Mouse (Mus musculus): Measurements from ENCODE around the gene Scn1b.

Gene Scn1b

DNA sequence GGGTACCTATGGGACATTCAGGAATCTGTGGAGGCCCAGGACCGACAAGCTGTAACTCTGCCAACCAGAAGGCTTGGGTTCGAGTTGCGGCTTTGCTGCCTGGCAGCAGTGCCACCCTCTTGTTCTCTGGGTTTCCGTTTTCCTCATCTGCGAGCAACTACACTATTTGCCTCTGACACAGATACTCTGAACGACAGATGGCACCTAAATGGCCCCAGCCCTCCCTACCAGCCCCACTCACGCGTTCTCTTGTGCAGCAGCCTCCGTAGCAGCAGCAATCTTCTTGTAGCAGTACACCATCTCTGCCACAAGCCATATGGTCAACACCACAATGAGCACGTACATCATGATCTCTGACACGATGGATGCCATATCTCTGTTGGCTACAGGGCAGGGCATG lies 9.3 kb downstream of the Scn1b start:
- no peak for DNase-seq (ENCODE audit: low read depth, low spot score)

GRCm38 (mm10) chr7:31116721-31117145 lies 10.1 kb downstream of the Scn1b start:
- peak; percentile 32 for DNase-seq (ENCODE audit: low read depth, low spot score)

- peak; percentile 26 for DNase-seq (ENCODE audit: low read depth, low spot score)
These were observed 11.2 kb downstream of the Scn1b start for GRCm38 (mm10) chr7:31115587-31116043.

GRCm38 (mm10) chr7:31115182-31115581 lies 11.6 kb downstream of the Scn1b start, which contains the start of gene Hpn:
Gene Hpn, minus strand, starts transcription at chr7:31115290.
- no peak for DNase-seq (ENCODE audit: low read depth, low spot score)

DNA sequence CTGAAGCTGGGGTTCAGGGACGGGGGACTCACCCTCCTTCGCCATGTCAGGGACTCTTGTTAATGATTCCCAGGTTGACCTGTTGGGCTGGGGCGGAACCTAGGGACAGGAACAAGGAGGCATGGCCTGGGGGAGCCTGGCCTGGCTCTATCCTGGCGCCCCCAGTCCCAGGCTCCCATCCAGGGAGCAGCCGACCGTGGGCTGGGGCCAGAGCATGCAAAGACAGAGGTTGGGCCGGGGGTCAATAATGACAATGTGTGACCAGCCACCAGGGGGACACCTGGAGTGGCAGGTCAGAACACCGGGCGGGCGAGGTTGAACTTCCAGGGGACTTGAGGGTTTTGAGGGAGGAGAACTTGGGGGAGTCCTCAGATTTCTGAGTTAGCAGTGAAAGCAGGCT lies 12.2 kb downstream of the Scn1b start:
- DNase-seq (ENCODE audit: low read depth, low spot score) = no peak

- no peak for DNase-seq (ENCODE audit: low read depth, low spot score)
These were observed 13.0 kb downstream of the Scn1b start for GRCm38 (mm10) chr7:31113800-31114199.

DNA sequence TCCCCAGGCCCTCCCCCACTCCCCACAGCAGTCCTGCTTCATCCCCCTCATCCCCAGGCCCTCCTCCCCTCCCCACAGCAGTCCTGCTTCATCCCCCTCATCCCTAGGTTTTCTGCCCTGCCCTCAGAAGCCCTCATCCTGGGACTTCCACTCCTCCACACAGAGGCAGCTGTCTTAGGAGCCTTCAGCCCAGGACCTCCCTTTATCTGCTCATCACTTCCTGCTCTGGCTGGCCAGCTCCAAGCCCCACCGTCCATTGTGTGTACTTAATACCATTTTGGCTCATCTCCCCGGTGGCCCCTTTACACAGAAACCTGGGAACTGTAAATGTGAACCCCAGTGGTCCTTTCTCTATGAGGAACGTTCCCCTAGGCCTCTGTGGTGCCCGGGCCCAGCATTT lies 14.8 kb downstream of the Scn1b start:
- DNase-seq (ENCODE audit: low read depth, low spot score) = no peak

GRCm38 (mm10) chr7:31110861-31111385 lies 15.9 kb downstream of the Scn1b start:
- no peak for DNase-seq (ENCODE audit: low read depth, low spot score)

DNA sequence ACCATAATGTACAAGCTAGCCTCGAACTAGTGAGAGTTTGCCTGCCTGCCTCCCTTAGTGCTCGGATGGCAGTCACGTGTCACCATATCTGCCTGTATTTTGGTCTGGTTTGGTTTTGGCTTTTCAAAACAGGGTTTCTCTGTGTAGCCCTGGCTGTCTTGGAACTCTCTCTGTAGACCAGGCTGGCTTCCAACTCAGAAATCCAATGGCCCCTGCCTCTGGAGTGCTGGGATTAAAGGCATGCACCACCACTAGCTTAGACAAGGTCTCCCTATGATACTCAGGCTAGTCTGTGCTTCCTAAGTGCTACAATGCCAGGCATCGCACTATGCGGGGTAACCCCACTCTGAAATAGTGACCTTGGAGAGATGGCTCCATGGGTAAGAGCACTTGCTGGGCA lies 17.0 kb downstream of the Scn1b start:
- no peak for DNase-seq (ENCODE audit: low read depth, low spot score)

- no peak for DNase-seq (ENCODE audit: low read depth, low spot score)
These were observed 17.7 kb downstream of the Scn1b start for GRCm38 (mm10) chr7:31109091-31109490.

- no peak for DNase-seq (ENCODE audit: low read depth, low spot score)
These were observed 19.0 kb downstream of the Scn1b start for GRCm38 (mm10) chr7:31107781-31108180.

DNA sequence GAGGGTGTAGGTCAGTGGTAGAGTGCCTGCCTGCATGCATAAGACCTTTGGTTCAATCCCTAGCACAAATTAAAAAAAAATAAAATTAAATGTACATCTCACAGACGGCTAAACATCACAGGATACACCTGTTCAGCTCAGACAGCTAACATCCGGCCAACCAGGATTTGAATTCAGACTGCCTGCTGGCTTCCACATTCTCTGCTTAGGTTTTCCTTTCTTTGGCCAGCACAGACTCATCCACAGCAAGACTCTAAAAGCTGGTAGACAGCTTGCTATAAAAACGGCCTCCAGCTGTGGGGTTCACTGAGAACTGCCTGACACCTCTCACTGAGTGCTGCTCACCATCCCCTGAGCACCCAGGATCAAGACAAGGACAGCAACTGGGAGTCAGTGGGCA lies 20.6 kb downstream of the Scn1b start:
- DNase-seq (ENCODE audit: low read depth, low spot score) = no peak

GRCm38 (mm10) chr7:31105061-31105768 lies 21.6 kb downstream of the Scn1b start:
- no peak for DNase-seq (ENCODE audit: low read depth, low spot score)

DNA sequence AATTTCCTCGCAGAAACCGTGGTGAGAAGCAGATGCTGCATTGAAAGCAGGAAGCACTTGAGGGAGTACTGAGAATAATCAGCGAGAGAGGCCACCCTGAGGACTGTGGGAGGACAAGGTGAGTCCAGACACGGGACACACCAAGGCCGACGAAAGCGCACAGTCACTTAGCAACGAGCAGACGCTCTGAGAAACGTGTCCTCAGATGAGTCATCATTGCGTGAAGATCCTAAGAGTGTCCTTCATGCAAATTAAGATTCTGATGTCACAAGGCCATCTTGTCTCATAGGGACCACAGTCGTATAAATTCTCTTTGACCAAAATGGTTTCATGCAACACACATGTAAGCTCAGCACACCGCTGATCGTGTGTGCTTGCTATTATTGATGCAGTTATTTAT lies 26.0 kb downstream of the Scn1b start:
- DNase-seq (ENCODE audit: low read depth, low spot score) = no peak

GRCm38 (mm10) chr7:31099612-31099982 lies 27.2 kb downstream of the Scn1b start:
- DNase-seq (ENCODE audit: low read depth, low spot score) = no peak

DNA sequence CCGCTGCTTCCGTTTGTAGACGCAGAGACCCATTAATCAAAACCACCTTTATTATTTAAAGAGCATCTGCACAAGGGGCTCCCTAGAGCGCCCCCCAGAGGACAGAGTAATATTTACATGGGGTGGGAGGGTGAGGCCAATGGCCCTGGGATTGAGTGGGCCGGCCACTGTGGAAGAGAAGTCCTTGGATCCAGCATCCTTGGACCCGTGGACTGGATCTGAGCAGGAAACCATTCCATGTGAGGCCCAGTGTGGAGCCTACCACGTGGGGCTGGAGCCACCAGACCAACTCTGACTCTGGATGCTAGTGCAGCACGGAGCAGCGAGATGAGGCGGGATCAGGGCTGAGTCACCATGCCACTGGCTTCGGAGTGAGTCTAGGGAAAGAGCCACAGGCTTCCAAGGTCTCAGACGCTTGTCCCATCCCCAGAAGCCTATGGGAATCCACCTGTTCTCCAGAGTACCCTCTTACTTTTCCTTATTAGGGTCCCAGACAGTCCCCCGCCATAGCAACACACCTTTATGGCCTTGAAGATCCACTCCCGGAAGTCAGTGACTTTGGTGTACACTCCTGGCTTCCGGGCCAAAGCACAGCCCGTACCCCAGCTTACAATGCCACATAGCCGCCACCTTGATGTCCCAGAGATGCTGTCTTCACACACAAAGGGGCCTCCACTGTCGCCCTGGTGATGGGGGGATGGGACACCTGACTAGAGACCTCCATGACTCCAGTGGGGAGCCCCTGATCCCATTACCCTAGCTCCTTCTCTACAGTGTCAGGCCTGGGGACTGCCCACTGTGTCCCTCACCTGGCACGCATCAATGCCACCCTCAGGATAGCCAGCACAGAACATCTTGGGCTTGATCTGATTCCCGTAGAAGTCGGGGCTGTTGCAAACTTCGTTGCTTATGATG lies 27.8 kb downstream of the Scn1b start:
- no peak for DNase-seq (ENCODE audit: low read depth, low spot score)

DNA sequence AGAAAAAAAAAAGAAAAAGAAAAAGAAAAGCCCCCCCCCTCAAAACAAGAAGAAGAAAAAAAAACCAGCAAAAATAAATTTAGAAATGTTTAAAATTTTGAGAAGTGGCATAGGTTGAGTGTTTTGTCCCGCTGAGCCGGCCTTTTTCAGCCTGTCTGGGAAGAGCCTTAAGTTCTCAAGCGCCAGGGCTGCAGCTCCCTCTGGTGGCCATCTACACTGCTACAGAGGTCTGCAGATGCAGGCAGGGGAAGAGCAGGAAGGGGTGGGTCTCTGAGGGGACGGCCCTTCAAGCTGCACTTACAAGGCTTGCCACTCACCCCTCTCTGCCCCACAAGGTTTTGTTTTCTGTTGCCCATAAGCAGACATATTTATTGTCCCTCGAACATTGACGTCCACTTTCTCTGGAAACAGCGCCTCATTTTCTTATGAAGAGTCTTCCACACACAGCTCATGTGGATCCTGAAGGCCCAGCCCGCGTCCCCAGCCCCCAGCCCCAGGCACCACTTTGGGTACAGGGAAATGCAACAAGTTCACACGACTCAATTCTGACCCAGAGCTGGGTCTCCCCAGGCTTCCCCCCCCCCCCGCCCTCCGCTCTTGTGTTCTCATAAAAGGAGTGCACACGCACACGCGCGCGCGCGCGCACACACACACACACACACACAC lies 29.1 kb downstream of the Scn1b start:
- DNase-seq (ENCODE audit: low read depth, low spot score) = peak; percentile 93

- no peak for DNase-seq (ENCODE audit: low read depth, low spot score)
These were observed 29.8 kb downstream of the Scn1b start for GRCm38 (mm10) chr7:31096892-31097564.

- no peak for DNase-seq (ENCODE audit: low read depth, low spot score)
These were observed 31.9 kb downstream of the Scn1b start for GRCm38 (mm10) chr7:31094774-31095501.

DNA sequence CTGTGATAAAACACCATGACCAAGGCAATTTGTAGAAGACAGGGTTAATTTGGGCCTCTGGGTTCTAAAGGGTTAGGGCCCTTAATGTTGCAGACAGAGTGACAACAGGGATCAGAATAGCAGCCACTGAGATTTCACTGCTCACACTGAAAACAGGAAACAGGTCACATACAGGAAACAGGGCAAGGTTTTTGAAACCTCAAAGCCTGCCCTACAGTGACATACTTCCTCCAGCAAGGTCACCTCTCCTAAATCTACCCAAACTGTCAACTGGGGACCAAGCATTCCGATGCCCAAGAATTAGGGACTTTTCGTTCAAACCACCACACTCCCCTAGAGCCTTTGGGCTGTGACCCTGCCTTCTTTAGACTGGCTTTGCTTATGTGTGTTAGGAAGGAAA lies 37.1 kb downstream of the Scn1b start:
- no peak for DNase-seq (ENCODE audit: low read depth, low spot score)

DNA sequence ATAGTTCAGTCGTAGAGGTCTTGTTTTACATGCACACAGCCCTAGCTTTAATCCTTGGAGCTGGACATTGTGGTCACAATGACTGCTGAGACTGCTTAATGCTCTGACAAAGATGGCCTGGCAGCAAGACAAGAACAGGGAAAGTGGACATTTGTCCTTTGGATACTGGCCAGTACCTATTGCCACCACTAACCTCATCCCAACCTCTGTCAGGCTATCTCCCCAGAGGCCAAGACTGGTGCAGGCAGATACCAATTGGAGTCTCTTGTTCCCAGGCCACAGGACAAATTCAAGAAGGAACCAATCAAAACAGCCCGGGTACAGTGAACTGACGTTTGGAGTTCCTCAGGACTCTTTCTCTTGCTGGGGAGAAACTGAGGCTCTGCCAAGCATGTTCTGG lies 38.6 kb downstream of the Scn1b start:
- no peak for DNase-seq (ENCODE audit: low read depth, low spot score)
